Mouse (Mus musculus) urinary bladder, postnatal 4 days (tissue): ENCODE measurements at regions not wholly inside any gene's neighbourhood (a gene's known extent, or its start where the extent isn't known, plus 50 kb on each side); places are given as distances from the start of the nearest gene placed in this dataset.
"Not testable (repeated sequence)": the region's sequence is repeated elsewhere in the genome, so short reads cannot be mapped to it uniquely, and the experiment has no call there.

Source experiments
- DNase-seq, 2 experiments: peaks; one replicate each; pipeline ENCODE4 v3.0.0; 2021 to 2022; ENCODE audit warnings: low spot score in 2 of 2

GRCm38 (mm10) chr1:14688041-14688440, 1405.1 kb downstream of the 4930444P10Rik start:
- DNase-seq: not testable (repeated sequence)

- no peak for DNase-seq
These were observed 1407.0 kb downstream of the 4930444P10Rik start for GRCm38 (mm10) chr1:14686172-14686571.

- no peak for DNase-seq
These were observed 1412.7 kb downstream of the 4930444P10Rik start for GRCm38 (mm10) chr1:14680443-14680842.

DNA sequence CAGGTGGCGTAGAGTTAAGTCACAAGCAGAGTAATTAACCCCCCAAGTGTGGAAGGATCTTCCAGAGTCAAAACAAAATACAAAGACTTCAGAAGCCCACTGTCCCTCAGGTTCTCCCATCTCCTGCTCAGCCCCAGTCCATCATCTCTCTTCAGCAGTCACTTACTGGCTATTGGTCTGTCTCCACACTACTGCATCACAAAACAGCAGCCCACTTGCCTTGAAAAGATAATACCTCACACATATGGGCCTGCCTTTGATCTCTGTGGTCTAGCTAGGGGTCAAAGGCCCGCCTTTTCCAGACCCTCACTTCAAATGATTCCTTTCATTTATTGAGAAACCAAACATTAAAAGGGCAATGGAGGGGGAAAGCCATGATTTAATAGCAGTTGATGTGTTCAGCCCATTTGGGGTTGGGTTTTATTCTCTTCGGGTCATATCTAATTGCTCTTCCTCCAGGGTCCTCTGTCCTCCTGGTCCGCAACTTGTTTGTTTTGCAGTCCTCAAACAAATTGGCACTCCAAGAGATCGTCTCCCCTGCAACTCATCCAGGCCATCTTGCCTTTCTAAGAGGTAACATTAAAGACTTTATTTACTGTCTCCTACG, 1420.6 kb downstream of the 4930444P10Rik start:
- no peak for DNase-seq

- DNase-seq: no peak
These were observed 1430.3 kb downstream of the 4930444P10Rik start for GRCm38 (mm10) chr1:14662706-14663312.

GRCm38 (mm10) chr1:14661854-14662253, 1431.3 kb downstream of the 4930444P10Rik start:
- DNase-seq: no peak

DNA sequence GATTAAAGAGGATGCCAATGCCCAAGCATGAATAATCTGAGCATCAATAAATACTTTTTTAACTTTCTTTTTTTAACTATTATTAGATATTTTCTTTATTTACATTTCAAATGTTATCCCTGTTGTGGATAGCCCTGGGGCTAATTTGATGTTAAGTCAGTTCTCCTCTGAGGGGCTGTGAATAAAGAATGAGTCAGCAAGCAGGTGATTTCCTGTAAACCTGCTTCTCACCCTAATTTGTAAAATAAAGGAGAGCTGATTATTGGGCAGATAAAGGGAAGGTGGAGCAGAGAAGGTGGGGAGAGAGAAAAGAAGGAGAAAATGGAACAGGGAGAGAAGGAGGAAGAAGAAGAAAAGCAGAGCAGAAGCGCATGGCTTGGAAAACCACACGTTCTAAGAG, 1442.8 kb downstream of the 4930444P10Rik start:
- DNase-seq: no peak

DNA sequence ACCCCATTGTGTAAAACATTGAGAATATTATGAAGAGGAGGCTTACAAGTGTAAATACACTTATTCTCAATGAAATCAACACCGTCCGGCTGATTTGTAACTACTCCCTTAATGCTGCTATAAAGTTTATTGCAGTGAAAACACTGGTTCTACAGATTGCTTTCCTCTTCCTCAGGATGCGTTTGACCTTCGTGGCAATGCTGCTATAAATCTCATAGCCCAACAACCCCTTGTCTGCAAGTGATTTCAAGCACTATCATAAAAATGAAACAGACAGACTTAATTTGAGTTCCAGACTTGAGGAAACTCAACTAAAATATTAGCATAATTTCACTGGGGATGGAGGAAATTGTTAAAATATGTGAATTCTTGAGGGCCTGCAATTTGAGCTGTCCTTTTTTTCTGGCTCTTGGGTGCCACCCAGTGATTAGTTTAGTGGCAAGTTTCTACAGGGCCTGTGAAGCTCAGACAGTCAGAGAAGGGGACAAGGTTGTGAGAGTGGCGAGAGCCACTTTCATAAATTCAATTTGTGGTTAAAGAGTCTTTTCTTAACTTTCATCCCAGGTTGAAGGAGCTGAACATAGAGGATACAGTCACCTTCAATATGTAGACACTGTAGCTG, 1457.4 kb downstream of the 4930444P10Rik start:
- no peak for DNase-seq

- DNase-seq: no peak
These were observed 1461.1 kb downstream of the 4930444P10Rik start for GRCm38 (mm10) chr1:14631994-14632393.

DNA sequence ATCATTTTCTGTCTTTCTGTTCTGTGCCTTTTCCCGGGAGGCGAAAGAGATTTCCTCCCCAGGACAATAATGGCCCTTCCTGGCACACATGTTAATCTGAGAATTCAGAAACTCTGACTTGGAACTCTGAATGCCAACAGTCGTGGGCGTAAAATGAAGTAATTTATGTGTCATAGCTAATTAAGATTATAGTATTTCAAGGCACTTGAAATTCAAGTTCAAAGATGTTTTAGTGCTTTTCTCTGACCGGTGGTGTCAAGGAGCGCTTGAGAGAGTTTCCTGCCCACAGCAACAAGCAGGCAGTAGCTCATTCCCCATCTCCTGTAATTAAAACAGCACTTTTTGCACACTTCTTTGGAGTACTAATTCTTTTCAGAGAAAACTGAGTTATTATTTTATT, 1465.9 kb downstream of the 4930444P10Rik start:
- no peak for DNase-seq

DNA sequence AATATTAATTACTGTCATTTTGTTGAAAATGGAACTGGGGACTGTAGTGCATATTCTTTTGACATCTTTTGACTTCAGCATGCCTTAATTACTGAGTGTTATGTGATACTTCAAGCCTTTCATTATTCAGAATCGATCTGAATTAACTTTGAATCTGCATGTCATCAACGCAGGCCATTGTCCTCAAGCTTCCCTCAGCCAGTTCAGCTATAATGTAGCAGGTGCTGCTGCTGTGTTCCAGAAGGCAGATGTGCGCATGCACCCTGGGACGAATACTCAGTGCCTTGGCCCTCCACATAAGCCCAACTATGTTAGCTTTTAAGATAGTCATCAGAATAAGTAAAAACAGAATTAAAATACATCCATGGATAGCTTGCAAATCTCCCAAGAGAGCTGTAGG, 1466.4 kb downstream of the 4930444P10Rik start:
- DNase-seq: no peak

- no peak for DNase-seq
These were observed 1472.1 kb downstream of the 4930444P10Rik start for GRCm38 (mm10) chr1:14620922-14621430.

DNA sequence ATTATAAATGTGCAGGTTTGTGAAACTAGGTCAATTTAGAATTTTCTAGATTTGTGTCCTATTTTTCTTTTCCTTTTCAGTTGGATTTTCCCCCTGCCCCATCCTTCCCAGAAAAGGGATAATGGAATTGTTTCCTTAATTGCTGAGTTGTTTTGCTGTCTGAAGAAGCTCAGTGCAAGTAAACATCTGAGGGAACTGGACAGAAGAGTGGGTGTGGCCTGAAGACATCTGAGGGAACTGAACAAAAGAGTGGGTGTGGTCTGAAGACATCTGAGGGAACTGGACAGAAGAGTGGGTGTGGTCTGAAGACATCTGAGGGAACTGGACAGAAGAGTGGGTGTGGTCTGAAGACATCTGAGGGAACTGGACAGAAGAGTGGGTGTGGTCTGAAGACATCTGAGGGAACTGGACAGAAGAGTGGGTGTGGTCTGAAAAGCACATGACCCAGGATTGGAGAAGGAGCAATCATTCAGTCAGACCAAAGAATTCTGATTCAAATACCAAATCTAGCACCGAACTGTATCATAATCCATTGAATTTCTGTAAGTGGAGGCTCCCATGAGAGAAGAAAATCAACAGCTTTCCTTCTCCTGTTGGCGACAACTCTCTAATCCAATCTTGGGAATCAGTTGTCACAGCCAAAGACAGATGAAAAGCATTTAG, 1479.8 kb downstream of the 4930444P10Rik start:
- no peak for DNase-seq

GRCm38 (mm10) chr1:14609054-14609453, 1484.1 kb downstream of the 4930444P10Rik start:
- DNase-seq: no peak

GRCm38 (mm10) chr1:14595961-14596360, 1497.2 kb downstream of the 4930444P10Rik start:
- DNase-seq: no peak

DNA sequence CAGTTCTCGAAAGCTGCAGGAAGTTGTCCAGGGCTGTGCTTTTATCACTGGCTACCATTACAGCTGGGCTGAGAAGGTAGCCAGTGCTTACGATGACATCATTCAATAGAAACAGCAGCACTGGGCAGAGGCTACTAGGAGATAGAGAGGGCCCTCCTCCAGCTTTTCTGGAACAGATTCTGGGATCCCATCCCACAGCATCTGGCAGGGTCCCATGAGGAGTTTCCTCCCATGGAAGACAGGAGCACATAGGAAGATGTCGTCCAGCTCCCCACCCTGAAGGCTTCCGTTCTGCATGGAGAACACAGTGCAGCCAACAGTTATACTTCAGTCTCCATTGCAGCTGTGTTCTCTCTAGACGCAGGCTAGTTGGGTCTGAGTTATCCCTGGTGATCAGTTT, 1503.2 kb downstream of the 4930444P10Rik start:
- DNase-seq: peak; percentile 60 to 66

DNA sequence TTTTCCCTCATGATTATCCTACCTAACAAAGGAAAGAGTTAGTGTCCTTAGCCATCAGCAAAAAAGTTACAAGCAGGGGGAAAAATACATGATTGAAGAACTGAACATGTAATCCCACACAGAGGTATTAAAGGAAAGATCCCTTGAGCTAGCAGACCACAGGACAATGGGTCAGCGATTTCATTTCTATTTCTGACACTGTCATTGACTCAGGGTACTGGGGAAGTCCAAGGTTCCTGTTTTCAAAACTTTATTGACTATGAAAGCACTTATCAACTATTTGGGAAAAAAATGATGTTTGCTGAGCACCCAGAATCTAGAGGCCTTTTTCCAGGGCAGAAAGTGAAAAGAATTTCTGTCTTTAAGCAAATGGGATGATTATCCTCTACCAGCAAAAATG, 1513.7 kb downstream of the 4930444P10Rik start:
- no peak for DNase-seq

- no peak for DNase-seq
These were observed 1516.9 kb downstream of the 4930444P10Rik start for GRCm38 (mm10) chr1:14576263-14576662.

DNA sequence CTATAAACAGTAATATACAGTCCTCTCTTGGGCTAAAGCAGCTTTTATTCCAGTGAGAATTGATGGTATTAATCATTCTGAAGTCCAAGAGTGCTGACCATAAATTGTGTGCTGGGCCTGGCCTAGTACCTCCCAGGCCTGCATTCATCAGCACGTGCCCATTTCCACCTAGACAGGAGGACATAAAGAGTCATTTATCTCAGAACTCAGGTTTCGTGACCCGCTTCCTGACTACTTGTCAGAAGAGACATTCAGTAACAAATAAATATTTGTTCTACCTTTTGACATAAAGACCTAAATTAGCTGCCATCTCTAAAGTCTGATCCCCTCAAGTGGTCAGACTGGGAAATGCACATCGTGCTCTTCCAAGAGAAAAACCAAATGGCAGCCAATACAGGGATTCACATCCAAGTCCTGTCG, 1522.6 kb downstream of the 4930444P10Rik start:
- no peak for DNase-seq

- DNase-seq: no peak
These were observed 1523.0 kb downstream of the 4930444P10Rik start for GRCm38 (mm10) chr1:14570113-14570512.

DNA sequence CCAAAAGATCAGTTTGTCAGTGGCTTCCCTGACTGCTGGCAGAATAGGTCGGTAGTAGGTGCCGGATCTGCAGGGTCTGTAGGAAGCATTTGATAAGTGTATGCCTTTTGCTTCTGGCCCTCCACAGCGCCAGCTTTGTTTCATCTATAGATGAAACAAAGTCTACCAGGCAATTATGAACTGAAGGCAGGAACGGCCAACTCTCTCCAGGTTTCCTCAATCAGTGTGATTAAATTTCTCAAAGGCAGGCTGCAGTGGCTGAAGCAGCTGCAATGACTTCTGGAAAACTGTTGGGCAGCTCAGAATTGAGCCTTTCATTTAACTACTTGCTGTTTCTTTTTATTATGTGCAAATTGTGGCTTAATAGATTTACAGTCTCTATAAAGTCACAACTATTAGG, 1526.1 kb downstream of the 4930444P10Rik start:
- DNase-seq: no peak

GRCm38 (mm10) chr1:14566386-14566785, 1526.7 kb downstream of the 4930444P10Rik start:
- DNase-seq: no peak
